Mouse (Mus musculus) limb, embryonic 15.5 days (tissue): ENCODE measurements around the gene Rab31. TPM values are rescaled to one million over a fixed set of nuclear protein-coding genes. Genes with fewer than 3 reads are reported as not detected.

Experiments
- ATAC-seq: fragments of 200-750 bp; cut with Nextera tagmentation; 2 replicates; pipeline ENCODE4 v1.8.0; 2017; ENCODE audit warnings: low read depth, moderate TSS enrichment; ENCODE audit not compliant: insufficient number of reproducible peaks, low FRiP score, low TSS enrichment
- H3K27ac ChIP-seq: fragments of 300-500 bp; sonication (generic); 2 replicates; pipeline ENCODE4 v1.5.1; 2015; ENCODE audit warnings: moderate library complexity, mild to moderate bottlenecking, inconsistent platforms
- H3K27me3 ChIP-seq: fragments of 300-500 bp; sonication (generic); 2 replicates; pipeline ENCODE4 v1.6.1; 2015; ENCODE audit warnings: inconsistent platforms
- H3K36me3 ChIP-seq: fragments of 300-500 bp; sonication (generic); 2 replicates; pipeline ENCODE4 v1.6.1; 2015; ENCODE audit warnings: inconsistent platforms
- H3K4me1 ChIP-seq: fragments of 300-500 bp; sonication (generic); 2 replicates; pipeline ENCODE4 v1.6.1; 2015; ENCODE audit warnings: inconsistent platforms
- H3K4me2 ChIP-seq: fragments of 300-500 bp; sonication (generic); 2 replicates; pipeline ENCODE4 v1.6.1; 2015; ENCODE audit warnings: mild to moderate bottlenecking, inconsistent platforms
- H3K4me3 ChIP-seq: fragments of 300-500 bp; sonication (generic); 2 replicates; pipeline ENCODE4 v1.5.1; 2015; ENCODE audit warnings: mild to moderate bottlenecking, inconsistent platforms
- H3K9ac ChIP-seq: fragments of 300-500 bp; sonication (generic); 2 replicates; pipeline ENCODE4 v1.6.1; 2015; ENCODE audit warnings: inconsistent platforms
- H3K9me3 ChIP-seq: fragments of 300-500 bp; sonication (generic); 2 replicates; pipeline ENCODE4 v1.6.1; 2016; ENCODE audit warnings: inconsistent platforms
- WGBS: fragments of 180-500 bp; shearing (Covaris S2); methylation state at CpG from one replicate; pipeline ENCODE4 v1.1.7; 2015; 5-methylcytosine and 5-hydroxymethylcytosine counted together
- polyA plus RNA-seq: library from polyadenylated mRNA; unstranded; fragments of >200 nt; fragmentation: Nextera tagmentation; extraction: Ambion mirVana; gene quantifications from 2 replicates; pipeline ENCODE4 v1.2.1, GENCODE M21; 2015

Gene Rab31
- polyA plus RNA-seq, 1 experiment from 2014 or later = 54.1 TPM

DNA sequence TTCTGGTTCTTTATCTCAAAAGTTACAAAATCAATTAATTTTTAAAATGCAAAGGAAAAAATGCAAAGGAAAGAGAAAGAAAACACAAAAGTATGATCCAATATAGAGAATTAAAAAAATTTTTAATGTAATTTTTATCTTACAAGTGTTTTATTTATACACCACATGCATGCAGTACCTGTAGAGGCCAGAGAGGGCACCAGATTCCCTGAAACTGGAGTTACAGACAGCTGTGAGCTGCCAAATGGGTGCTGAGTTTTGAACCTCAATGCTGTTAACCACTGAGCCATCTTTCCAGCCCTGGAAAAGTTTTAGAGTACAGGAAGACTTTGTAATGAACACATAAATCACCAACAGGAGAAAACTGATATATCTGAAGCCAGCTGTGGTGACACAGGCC is 22.3 kb downstream of the Rab31 start:
- Histone ChIP-seq H3K36me3 (peaks cover 8% of the 10 kb centered on the region; the same call in 1 of the 2 replicates), H3K9ac (no peak overlapping the region), H3K27me3 (no peaks in the 10 kb centered on the region), H3K27ac (no peak overlapping the region), H3K4me2 (no peak overlapping the region), H3K9me3 (peaks cover 5% of the 10 kb centered on the region; the same call in 1 of the 2 replicates), H3K4me3 (no peak overlapping the region), H3K4me1 (no peaks in the 10 kb centered on the region)
- no peak for ATAC-seq

DNA sequence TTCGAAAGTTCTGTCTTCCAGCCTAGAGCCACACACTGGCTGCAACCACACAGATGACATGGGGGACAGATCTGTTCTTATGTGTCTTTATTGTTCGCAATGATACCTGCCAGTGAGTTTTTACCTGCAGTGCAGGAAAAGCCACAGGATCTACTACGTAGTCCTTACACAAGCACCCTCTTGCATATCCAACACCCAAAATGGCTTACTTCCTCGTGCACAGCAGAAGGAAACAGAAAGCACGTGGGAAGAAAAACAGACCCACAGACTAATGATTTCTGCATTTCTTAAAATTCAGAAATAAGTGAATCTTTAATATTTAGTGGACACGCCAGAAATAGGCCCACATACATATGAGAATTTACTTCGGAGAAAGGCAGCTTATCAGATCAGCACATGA is 22.7 kb downstream of the Rab31 start:
- no peaks in the 10 kb centered on the region for H3K27me3 ChIP-seq
- WGBS = 95% methylated on average over 7 of the region's 7 CpGs
- H3K27ac ChIP-seq = no peak overlapping the region
- H3K4me1 ChIP-seq = no peaks in the 10 kb centered on the region
- H3K9me3 ChIP-seq = peaks cover 5% of the 10 kb centered on the region; the same call in 1 of the 2 replicates
- H3K4me2 ChIP-seq = no peak overlapping the region
- H3K9ac ChIP-seq = no peak overlapping the region
- no peak overlapping the region for H3K4me3 ChIP-seq
- peaks cover 8% of the 10 kb centered on the region; the same call in 1 of the 2 replicates for H3K36me3 ChIP-seq
- ATAC-seq = no peak

DNA sequence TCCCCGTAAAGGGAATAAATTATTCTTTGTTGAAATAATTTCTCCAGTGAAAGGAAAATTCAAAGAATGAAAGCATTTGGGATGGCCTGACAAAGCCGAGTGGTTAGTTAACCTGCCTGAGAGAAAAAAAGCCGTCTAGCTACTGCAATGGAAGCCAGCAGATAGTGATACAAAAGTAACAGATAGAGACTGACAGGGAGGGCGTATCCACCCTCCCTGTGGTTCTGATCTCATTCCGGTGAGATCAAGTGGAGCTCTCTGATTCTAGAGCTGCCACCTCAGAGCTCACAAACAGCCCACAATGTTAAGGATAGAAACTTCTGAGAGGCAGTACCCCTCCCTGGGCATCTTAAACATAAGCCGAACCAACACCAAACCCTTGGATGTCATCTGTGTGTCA is 23.6 kb downstream of the Rab31 start:
- no peak overlapping the region for H3K4me2 ChIP-seq
- no peak overlapping the region for H3K9ac ChIP-seq
- ATAC-seq = no peak
- H3K9me3 ChIP-seq = no peaks in the 10 kb centered on the region
- 86% methylated on average over 6 of the region's 6 CpGs for WGBS
- no peaks in the 10 kb centered on the region for H3K27me3 ChIP-seq
- H3K27ac ChIP-seq = no peak overlapping the region
- H3K4me3 ChIP-seq = no peak overlapping the region
- no peaks in the 10 kb centered on the region for H3K4me1 ChIP-seq
- H3K36me3 ChIP-seq = peaks cover 8% of the 10 kb centered on the region; the same call in 1 of the 2 replicates

DNA sequence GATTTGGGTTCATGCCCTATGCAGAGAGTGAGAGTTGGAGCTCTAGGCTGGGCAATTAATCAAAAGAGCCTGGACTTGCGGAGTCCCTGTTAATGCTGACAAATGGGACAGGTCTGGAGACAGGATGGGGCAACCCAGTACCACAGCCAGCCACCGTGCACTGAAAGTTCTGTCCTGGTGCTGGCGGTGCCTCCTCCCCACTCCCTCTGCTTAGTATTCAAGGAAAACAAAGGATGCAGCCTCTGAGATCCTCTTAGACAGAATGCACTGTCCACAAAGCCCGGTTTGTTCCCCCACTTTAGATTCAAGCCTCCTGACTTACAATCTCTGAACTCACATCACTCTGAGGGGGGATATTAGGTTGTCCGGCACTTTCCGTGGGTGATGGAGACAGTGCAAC is 26.2 kb downstream of the Rab31 start:
- H3K27ac ChIP-seq = no peak overlapping the region
- no peaks in the 10 kb centered on the region for H3K27me3 ChIP-seq
- H3K4me3 ChIP-seq = no peak overlapping the region
- H3K36me3 ChIP-seq = 0 out of 2 replicates have a peak, but pooled peaks cover 4% of the 10 kb centered on the region
- WGBS = 82% methylated on average over 6 of the region's 6 CpGs
- H3K4me1 ChIP-seq = no peaks in the 10 kb centered on the region
- ATAC-seq = no peak
- no peaks in the 10 kb centered on the region for H3K9me3 ChIP-seq
- no peak overlapping the region for H3K9ac ChIP-seq
- no peak overlapping the region for H3K4me2 ChIP-seq

DNA sequence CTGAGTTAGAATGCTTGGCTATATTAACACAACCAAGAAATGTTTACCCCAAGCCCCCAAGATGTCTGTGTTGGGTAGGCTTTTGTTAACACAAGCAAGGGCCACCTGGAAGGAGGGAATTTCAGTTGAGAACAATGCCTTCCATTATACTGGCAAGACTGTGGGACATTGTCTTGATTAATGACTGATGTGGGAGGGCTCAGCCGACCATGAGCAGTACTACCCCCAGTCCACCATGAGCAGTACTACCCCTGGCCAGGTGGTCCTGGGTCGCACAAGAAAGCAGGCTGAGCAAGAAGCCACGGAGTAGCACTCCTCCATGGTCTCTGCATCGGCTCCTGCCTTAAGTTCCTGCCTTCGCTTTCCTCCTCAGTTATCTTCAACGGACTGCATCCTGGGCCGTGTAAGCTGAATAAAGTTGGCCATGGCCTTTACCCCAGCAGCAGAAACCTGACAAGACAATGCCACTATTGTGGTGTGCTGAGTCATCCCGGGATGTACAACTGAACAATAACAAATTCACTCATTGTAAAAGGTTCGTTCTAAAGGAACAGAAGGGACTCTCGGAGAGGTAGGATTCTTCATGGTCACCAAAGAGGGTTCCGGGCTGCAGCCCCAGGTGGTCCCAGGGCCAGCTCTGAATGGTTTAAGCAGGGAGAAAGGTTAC is 28.8 kb downstream of the Rab31 start:
- Histone ChIP-seq H3K27me3 (no peaks in the 10 kb centered on the region), H3K27ac (no peak overlapping the region), H3K9me3 (no peaks in the 10 kb centered on the region), H3K9ac (no peak overlapping the region), H3K4me2 (no peak overlapping the region), H3K4me1 (no peaks in the 10 kb centered on the region), H3K4me3 (no peak overlapping the region), H3K36me3 (0 out of 2 replicates have a peak, but pooled peaks cover 4% of the 10 kb centered on the region)
- 80% methylated on average over 11 of the region's 11 CpGs for WGBS
- ATAC-seq = no peak

DNA sequence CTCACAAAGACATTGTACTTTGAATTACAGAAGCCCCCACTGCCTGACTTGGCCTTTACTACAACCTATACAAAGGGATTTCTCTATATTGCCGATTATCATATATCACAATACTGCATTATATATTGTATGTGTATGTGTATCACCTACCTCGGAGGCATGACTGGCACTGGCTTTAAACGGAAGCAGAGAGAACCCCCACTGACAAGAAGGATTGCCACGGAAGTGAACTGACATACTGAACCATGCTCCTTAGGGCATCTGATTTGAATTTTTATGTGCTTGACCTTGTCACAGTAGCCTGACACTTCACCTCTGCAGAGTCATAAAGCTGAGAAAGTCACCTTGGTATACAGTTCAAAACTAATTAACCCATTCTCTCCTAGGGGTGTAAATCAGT is 29.6 kb downstream of the Rab31 start:
- WGBS = 51% methylated on average over 4 of the region's 4 CpGs
- Histone ChIP-seq H3K4me2 (no peak overlapping the region), H3K27ac (no peak overlapping the region), H3K27me3 (no peaks in the 10 kb centered on the region), H3K9ac (no peak overlapping the region), H3K4me1 (no peaks in the 10 kb centered on the region), H3K4me3 (no peak overlapping the region), H3K9me3 (no peaks in the 10 kb centered on the region), H3K36me3 (0 out of 2 replicates have a peak, but pooled peaks cover 4% of the 10 kb centered on the region)
- no peak for ATAC-seq

DNA sequence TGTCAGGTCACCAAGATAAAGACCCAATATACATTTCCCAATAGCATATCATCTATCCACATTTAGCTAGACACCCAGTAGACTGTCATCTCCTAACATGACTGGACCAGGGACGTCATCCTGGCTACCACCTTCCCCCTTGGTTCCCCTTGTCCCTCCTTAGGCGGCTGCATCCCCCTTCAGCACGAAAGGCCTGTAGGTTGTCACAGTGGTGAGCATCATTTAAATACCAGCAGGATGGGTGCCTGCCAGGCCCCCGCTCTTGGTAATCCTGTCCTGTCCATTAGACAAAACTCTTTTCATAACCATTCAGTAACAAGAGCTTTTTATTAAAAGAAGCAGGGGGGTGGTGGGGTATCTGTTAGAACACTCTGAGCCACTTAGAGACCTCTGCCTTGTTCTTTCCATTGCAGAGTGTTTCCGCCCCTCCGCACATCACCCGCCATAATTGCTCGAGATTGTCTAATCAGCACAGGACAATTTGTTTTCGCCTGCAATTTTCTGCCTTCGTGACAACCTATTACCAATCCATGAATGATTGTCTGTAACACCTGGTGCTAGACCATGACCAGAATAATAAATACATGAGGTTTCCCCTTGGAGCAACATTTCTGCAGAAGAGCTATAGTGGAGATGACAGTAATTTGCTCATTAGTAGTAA is 30.2 kb downstream of the Rab31 start:
- Histone ChIP-seq H3K4me3 (no peak overlapping the region), H3K9me3 (no peaks in the 10 kb centered on the region), H3K4me1 (no peaks in the 10 kb centered on the region), H3K36me3 (0 out of 2 replicates have a peak, but pooled peaks cover 4% of the 10 kb centered on the region), H3K27me3 (no peaks in the 10 kb centered on the region), H3K4me2 (no peak overlapping the region), H3K9ac (no peak overlapping the region), H3K27ac (no peak overlapping the region)
- no peak for ATAC-seq
- WGBS = 75% methylated on average over 10 of the region's 10 CpGs

DNA sequence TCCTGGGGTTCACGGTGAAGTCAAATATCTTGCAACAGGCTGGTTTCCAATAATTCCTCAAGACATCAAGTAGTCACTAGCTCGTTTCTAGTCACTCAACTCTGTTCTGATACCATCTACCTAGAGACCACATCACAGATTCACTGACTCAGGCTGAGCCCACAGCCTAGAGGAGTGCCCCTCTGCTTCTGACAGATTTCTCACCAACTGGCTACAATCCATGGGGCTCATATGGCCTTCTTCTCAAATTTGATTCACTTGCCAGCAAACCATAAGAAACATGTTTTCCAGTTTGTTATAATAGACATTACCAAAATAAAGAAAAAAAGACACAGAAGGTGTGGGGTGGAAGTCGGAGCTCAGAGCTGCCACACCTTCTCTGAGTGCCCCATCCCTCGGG is 31.0 kb downstream of the Rab31 start:
- ATAC-seq = no peak
- no peaks in the 10 kb centered on the region for H3K4me1 ChIP-seq
- H3K4me3 ChIP-seq = no peak overlapping the region
- H3K4me2 ChIP-seq = no peak overlapping the region
- WGBS = 86% methylated on average over 4 of the region's 4 CpGs
- no peaks in the 10 kb centered on the region for H3K9me3 ChIP-seq
- no peak overlapping the region for H3K27ac ChIP-seq
- 0 out of 2 replicates have a peak, but pooled peaks cover 4% of the 10 kb centered on the region for H3K36me3 ChIP-seq
- no peaks in the 10 kb centered on the region for H3K27me3 ChIP-seq
- H3K9ac ChIP-seq = no peak overlapping the region

DNA sequence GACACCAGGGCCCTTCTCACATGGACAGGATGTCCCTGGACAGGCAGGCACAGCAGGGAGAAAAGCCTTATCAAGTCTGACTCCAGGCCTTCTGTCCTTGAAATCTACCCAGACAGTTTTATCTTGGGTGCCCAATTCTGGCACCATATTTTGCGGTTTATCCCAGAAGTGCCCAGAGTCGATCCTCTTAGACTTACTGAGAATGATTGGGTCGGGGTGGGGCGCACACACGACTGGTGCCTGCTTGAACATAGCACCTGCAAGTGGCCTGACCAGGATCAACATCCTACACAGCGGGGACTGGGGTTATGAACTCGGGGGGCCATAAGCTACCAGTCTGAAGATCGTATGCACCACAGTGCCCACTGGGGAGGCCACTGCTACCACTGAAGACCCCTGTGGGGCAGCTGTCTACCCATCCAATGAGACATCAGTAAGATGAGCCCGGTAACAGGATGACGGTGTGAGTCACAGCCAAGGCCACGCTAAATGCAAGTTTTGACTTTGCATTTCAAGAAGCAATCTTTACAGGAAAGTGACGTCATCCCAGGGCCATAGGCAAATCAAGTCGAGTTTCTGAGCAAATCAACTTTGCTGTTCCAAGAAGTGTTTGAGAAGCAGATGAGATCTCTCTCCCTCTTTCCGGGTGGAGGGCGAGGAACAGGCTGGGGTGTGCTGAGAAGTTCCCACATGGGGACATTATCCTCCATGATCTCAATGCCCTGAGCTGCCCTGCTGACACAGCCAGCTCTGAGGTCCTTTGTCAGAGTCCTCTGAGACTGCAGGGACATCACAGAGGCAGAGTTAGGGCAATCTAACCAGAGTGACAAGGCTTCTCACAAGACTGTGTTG is 32.5 kb downstream of the Rab31 start:
- Histone ChIP-seq H3K27ac (no peak overlapping the region), H3K27me3 (no peaks in the 10 kb centered on the region), H3K4me3 (no peak overlapping the region), H3K9me3 (no peaks in the 10 kb centered on the region), H3K9ac (no peak overlapping the region), H3K4me2 (no peak overlapping the region), H3K36me3 (no peaks in the 10 kb centered on the region), H3K4me1 (no peaks in the 10 kb centered on the region)
- no peak for ATAC-seq
- 79% methylated on average over 15 of the region's 15 CpGs for WGBS

DNA sequence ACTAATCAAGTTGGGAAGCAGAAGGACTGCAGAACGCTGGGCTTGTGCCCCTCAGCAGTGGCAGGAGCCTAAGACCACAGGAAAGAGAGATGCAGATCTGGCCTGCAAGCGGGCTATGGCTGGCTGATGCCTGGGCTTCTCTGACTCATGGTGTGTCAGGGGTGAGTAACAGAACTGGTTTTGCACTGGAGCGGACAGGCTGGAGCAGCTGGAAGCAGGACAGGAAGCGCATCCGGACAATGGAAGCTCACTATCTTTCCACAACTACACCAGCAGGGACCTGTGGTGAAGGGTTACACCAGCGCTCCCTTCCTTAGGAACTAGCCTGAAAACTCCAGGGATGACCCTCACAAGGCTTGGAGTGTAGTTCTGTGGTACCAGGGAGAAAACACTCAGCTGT is 34.9 kb downstream of the Rab31 start:
- Histone ChIP-seq H3K4me1 (no peaks in the 10 kb centered on the region), H3K27ac (no peak overlapping the region), H3K36me3 (no peaks in the 10 kb centered on the region), H3K4me3 (no peak overlapping the region), H3K27me3 (no peaks in the 10 kb centered on the region), H3K9ac (no peak overlapping the region), H3K4me2 (no peak overlapping the region), H3K9me3 (no peaks in the 10 kb centered on the region)
- no peak for ATAC-seq
- WGBS = 85% methylated on average over 6 of the region's 6 CpGs

DNA sequence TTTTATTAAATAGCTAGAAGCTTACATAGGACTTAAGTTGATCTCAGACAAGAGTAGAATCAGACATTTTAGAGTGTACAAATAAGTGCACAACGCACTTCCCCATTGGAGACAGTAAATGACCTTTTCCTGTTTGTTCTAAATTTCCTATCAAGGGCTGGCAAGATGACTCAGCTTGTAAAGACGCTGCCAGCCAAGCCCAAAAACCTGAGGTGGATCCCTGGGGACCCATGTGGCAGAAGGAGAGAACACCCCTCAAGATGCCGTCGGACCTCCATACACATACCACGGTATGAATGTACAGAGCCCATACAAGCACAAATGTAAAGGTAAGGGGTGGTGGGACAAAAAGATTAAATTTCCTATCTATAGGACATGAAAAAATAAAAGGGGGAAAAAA is 35.4 kb downstream of the Rab31 start:
- no peak overlapping the region for H3K4me3 ChIP-seq
- ATAC-seq = no peak
- H3K27me3 ChIP-seq = no peaks in the 10 kb centered on the region
- no peak overlapping the region for H3K4me2 ChIP-seq
- no peak overlapping the region for H3K27ac ChIP-seq
- no peaks in the 10 kb centered on the region for H3K9me3 ChIP-seq
- H3K36me3 ChIP-seq = no peaks in the 10 kb centered on the region
- 74% methylated on average over 5 of the region's 5 CpGs for WGBS
- H3K4me1 ChIP-seq = no peaks in the 10 kb centered on the region
- H3K9ac ChIP-seq = no peak overlapping the region

DNA sequence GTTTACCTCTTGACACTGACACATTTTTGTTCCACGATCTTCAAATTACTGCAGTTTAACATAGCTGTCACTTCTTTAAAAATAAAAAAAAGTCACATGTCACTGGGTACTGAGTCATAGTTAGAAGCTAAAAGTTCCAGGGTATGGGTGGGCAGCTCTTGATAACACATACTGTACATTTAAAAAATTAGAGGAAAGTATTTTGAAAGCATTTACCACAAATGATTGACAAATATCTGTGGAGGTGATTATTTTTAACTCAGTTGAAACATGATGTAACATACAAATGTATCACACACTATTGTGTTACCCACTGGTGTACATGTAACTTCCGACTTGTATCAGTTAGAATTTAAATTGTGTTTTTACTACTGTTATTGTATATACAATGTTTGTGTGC is 37.5 kb downstream of the Rab31 start:
- Histone ChIP-seq H3K9me3 (no peaks in the 10 kb centered on the region), H3K9ac (no peak overlapping the region), H3K27me3 (no peaks in the 10 kb centered on the region), H3K4me1 (no peaks in the 10 kb centered on the region), H3K4me3 (no peak overlapping the region), H3K36me3 (no peaks in the 10 kb centered on the region), H3K4me2 (no peak overlapping the region), H3K27ac (no peak overlapping the region)
- no peak for ATAC-seq
- 83% methylated on average over 2 of the region's 2 CpGs for WGBS
